Mouse (Mus musculus) intestine, embryonic 15.5 days (tissue): ENCODE measurements around the gene Psmd1. TPM values are rescaled to one million over a fixed set of nuclear protein-coding genes. Genes with fewer than 3 reads are reported as not detected.

ENCODE experiments used
- ATAC-seq: fragments of 200-750 bp; cut with Nextera tagmentation; 2 replicates; pipeline ENCODE4 v1.8.0; 2017; ENCODE audit warnings: moderate TSS enrichment, moderate library complexity
- H3K27ac ChIP-seq: fragments of 300-500 bp; sonication (generic); 2 replicates; pipeline ENCODE4 v1.5.1; 2015; ENCODE audit warnings: mild to moderate bottlenecking, inconsistent platforms
- H3K27me3 ChIP-seq: fragments of 300-500 bp; sonication (generic); replicated peaks from 2 replicates; pipeline ENCODE4 v1.6.1; 2015; ENCODE audit warnings: inconsistent platforms
- H3K36me3 ChIP-seq: fragments of 300-500 bp; sonication (generic); 2 replicates; pipeline ENCODE4 v1.6.1; 2015; ENCODE audit warnings: inconsistent platforms
- H3K4me1 ChIP-seq: fragments of 300-500 bp; sonication (generic); replicated peaks from 2 replicates; pipeline ENCODE4 v1.6.1; 2015; ENCODE audit warnings: inconsistent platforms
- H3K4me2 ChIP-seq: fragments of 300-500 bp; sonication (generic); replicated peaks from 2 replicates; pipeline ENCODE4 v1.6.1; 2015; ENCODE audit warnings: mild to moderate bottlenecking, inconsistent platforms
- H3K4me3 ChIP-seq: fragments of 300-500 bp; sonication (generic); replicated peaks from 2 replicates; pipeline ENCODE4 v1.5.1; 2015; ENCODE audit warnings: inconsistent platforms
- H3K9ac ChIP-seq: fragments of 300-500 bp; sonication (generic); 2 replicates; pipeline ENCODE4 v1.6.1; 2015; ENCODE audit warnings: inconsistent platforms
- H3K9me3 ChIP-seq: fragments of 300-500 bp; sonication (generic); 2 replicates; pipeline ENCODE4 v1.6.1; 2016; ENCODE audit warnings: inconsistent platforms
- WGBS: fragments of 180-500 bp; shearing (Covaris S2); methylation state at CpG from one replicate; pipeline ENCODE4 v1.1.7; 2015; 5-methylcytosine and 5-hydroxymethylcytosine counted together
- polyA plus RNA-seq: library from polyadenylated mRNA; unstranded; fragments of >200 nt; fragmentation: Nextera tagmentation; extraction: Ambion mirVana; gene quantifications from 2 replicates; pipeline ENCODE4 v1.2.1, GENCODE M21; 2015

Gene Psmd1
- polyA plus RNA-seq, 1 experiment from 2014 or later: 152 TPM

GRCm38 (mm10) chr1:86148161-86148560 lies 84.0 kb downstream of the Psmd1 start:
- WGBS: 75% methylated on average over 9 of the region's 9 CpGs
- Histone ChIP-seq H3K4me1 (no peaks in the 10 kb centered on the region), H3K27ac (no peak overlapping the region), H3K9me3 (no peaks in the 10 kb centered on the region), H3K9ac (no peak overlapping the region), H3K27me3 (no peaks in the 10 kb centered on the region), H3K4me3 (no peak overlapping the region), H3K4me2 (no peak overlapping the region), H3K36me3 (no peaks in the 10 kb centered on the region)
- ATAC-seq: no peak

GRCm38 (mm10) chr1:86150929-86151328 lies 86.7 kb downstream of the Psmd1 start:
- no peaks in the 10 kb centered on the region for H3K9me3 ChIP-seq
- H3K4me2 ChIP-seq: no peak overlapping the region
- H3K36me3 ChIP-seq: no peaks in the 10 kb centered on the region
- no peak for ATAC-seq
- no peak overlapping the region for H3K27ac ChIP-seq
- H3K27me3 ChIP-seq: no peaks in the 10 kb centered on the region
- 78% methylated on average over 6 of the region's 6 CpGs for WGBS
- no peak overlapping the region for H3K4me3 ChIP-seq
- H3K9ac ChIP-seq: no peak overlapping the region
- H3K4me1 ChIP-seq: peaks cover 10% of the 10 kb centered on the region

GRCm38 (mm10) chr1:86151376-86151775 lies 87.2 kb downstream of the Psmd1 start:
- Histone ChIP-seq H3K9me3 (no peaks in the 10 kb centered on the region), H3K4me1 (peaks cover 10% of the 10 kb centered on the region), H3K27me3 (no peaks in the 10 kb centered on the region), H3K9ac (no peak overlapping the region), H3K4me2 (no peak overlapping the region), H3K36me3 (no peaks in the 10 kb centered on the region), H3K27ac (no peak overlapping the region), H3K4me3 (no peak overlapping the region)
- 71% methylated on average over 7 of the region's 7 CpGs for WGBS
- ATAC-seq: no peak

DNA sequence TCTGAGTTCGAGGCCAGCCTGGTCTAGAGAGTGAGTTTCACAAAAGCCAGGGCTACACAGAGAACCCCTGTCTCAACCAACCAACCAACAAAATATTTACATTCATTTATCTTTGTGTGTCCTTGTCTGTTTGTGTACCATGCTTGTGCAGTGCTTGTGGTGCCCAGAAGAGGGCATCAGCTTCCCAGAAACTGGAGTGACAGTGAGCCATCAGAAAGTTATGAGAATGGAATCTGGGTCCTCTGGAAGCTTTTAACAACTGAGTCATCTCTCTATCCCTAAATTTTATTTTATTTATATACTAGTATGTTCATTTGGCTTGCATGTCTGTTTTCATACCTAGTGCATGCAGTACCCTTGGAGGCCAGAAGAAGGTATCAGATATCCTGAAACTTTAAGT lies 88.4 kb downstream of the Psmd1 start:
- H3K27ac ChIP-seq: no peak overlapping the region
- H3K4me1 ChIP-seq: peaks cover 10% of the 10 kb centered on the region
- H3K4me3 ChIP-seq: no peak overlapping the region
- WGBS: 88% methylated on average over 1 of the region's 1 CpGs
- H3K36me3 ChIP-seq: no peaks in the 10 kb centered on the region
- no peak for ATAC-seq
- no peak overlapping the region for H3K4me2 ChIP-seq
- H3K9ac ChIP-seq: no peak overlapping the region
- H3K9me3 ChIP-seq: no peaks in the 10 kb centered on the region
- no peaks in the 10 kb centered on the region for H3K27me3 ChIP-seq

DNA sequence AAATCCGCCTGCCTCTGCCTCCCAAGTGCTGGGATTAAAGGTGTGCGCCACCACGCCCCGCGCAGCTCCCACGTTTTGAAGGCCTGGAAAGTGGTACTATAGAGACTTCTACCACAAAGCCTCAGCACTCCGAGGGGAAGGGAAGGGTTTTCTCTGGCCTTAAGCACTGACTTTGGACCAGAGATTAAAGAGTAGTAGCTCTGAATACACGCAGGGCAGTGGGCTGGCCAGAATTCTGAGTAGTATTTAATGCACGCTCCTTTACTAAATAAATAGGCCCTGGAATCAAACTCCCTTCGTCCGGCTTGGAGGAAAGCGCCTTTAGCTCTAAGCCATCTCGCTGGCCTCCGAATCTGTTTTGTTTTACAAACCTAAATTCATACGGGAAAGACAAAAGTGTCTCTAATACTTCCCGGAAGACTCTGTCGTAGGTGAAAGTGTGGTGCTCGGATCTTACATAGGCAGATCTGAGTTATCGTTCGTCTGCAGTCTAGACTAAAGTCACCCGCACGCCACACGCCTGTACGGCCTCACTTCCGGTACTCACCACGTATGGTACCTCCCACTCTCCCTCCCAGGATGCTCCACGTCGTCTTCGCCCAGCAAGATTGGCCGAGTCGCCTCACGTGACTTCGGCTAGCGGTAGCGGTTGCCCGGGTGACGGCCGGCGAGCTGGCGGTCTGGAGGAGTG lies 90.1 kb downstream of the Psmd1 start, which contains the start of gene Armc9:
TSS of gene Armc9 (plus strand) at position 648 of the 691 bp plus-strand sequence.
- Histone ChIP-seq H3K4me2 (peak within 1 kb of the TSS; percentile 81), H3K27ac (peak within 1 kb of the TSS; percentile 84), H3K4me1 (peaks cover 10% of the 10 kb centered on the region), H3K9me3 (no peaks in the 10 kb centered on the region), H3K36me3 (no peaks in the 10 kb centered on the region), H3K4me3 (peak within 1 kb of the TSS; percentile 64), H3K9ac (peak within 1 kb of the TSS; percentile 62), H3K27me3 (no peaks in the 10 kb centered on the region)
- ATAC-seq: peak; percentile 99
- 3% methylated on average over 40 of the region's 40 CpGs for WGBS

DNA sequence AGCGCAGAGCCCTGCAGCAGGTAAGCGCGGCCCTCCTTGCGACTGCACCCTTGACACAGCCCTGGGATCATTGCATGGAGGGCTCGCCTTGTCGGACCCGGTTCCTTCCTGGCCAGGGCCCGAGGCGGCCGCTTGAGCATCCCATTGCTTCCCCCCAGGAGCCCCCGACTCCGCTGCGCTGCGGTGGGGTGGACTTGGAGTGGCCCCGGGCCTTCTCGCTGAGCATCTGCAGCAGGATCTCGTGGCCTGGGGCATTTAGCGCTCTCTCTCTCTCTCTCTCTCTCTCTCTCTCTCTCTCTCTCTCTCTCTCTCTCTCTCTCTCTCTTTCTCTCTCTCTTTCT lies 90.6 kb downstream of the Psmd1 start:
- under 1% methylated on average over 18 of the region's 18 CpGs for WGBS
- peak overlapping the region; percentile 64 for H3K4me3 ChIP-seq
- H3K27me3 ChIP-seq: no peaks in the 10 kb centered on the region
- no peak overlapping the region for H3K27ac ChIP-seq
- peak overlapping the region; percentile 62 for H3K9ac ChIP-seq
- H3K4me2 ChIP-seq: peak overlapping the region; percentile 80
- H3K4me1 ChIP-seq: peaks cover 10% of the 10 kb centered on the region
- no peak for ATAC-seq
- H3K9me3 ChIP-seq: no peaks in the 10 kb centered on the region
- no peaks in the 10 kb centered on the region for H3K36me3 ChIP-seq

DNA sequence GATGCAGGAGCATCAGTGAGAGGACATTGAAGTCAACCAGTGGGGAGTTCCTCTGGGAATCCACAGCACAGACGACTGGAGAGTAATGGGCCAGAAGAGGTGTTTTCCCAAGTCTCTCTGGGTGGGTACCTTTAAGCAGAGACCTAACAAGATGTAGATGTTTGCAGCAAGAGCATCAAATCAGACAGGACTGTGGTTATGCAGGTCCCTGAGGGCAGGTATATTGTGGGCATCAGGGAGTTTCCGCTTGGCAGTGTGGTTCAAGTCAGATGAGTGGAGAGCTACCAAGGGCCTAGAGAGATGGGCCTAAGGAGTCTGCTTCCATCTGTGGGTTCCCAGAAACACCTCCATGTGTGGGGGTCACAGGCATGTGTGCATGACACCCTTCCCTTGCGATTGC lies 91.9 kb downstream of the Psmd1 start:
- H3K27ac ChIP-seq: no peak overlapping the region
- 75% methylated on average over 3 of the region's 3 CpGs for WGBS
- no peaks in the 10 kb centered on the region for H3K27me3 ChIP-seq
- no peak overlapping the region for H3K4me2 ChIP-seq
- no peak for ATAC-seq
- no peak overlapping the region for H3K9ac ChIP-seq
- peaks cover 6% of the 10 kb centered on the region; the same call in 1 of the 2 replicates for H3K36me3 ChIP-seq
- H3K4me1 ChIP-seq: peaks cover 10% of the 10 kb centered on the region
- no peak overlapping the region for H3K4me3 ChIP-seq
- no peaks in the 10 kb centered on the region for H3K9me3 ChIP-seq

DNA sequence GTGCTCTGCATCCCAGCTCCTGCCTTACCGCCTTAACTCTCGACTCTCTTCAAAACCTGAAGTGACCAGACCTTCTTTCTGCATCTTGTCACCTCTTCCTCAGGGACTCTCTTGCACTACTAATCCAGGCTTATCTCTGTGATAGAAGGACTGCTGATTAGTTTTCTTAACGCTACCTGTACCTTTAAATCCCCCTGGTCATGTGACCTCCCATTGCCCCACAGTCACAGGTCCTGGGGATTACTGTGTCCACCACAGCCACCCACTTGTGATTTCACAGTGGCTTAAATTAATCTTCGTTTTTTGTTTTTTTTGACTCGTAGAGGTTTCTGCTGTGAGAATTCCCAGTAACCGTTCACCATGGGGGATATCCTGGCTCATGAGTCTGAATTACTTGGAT lies 92.4 kb downstream of the Psmd1 start:
- Histone ChIP-seq H3K36me3 (peaks cover 11% of the 10 kb centered on the region), H3K27ac (no peak overlapping the region), H3K27me3 (no peaks in the 10 kb centered on the region), H3K9me3 (no peaks in the 10 kb centered on the region), H3K4me1 (peaks cover 10% of the 10 kb centered on the region), H3K9ac (no peak overlapping the region), H3K4me2 (no peak overlapping the region), H3K4me3 (no peak overlapping the region)
- no peak for ATAC-seq
- WGBS: 85% methylated on average over 6 of the region's 6 CpGs

DNA sequence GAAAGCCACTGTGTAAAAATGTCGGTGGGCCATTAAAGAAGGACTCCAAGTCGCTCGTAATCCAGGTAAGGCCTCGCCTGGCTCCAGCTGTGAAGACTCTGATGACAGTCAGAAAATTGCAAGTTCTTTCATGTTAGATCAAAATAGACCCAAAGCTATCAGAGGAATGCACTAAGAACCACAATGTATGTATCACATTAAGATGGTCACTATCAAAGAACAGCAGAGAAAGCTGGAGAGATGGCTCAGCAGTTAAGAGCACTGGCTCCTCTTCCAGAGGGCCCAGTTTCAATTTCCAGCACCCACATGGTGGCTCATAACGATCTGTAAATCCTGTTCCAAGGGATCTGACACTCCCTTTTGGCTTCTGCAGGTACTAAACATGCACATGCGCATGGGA lies 95.9 kb downstream of the Psmd1 start:
- 91% methylated on average over 6 of the region's 6 CpGs for WGBS
- H3K4me1 ChIP-seq: peaks cover 7% of the 10 kb centered on the region
- no peak for ATAC-seq
- H3K36me3 ChIP-seq: peaks cover 12% of the 10 kb centered on the region
- H3K4me3 ChIP-seq: no peak overlapping the region
- H3K4me2 ChIP-seq: no peak overlapping the region
- H3K27ac ChIP-seq: no peak overlapping the region
- H3K9me3 ChIP-seq: no peaks in the 10 kb centered on the region
- H3K27me3 ChIP-seq: no peaks in the 10 kb centered on the region
- H3K9ac ChIP-seq: no peak overlapping the region

DNA sequence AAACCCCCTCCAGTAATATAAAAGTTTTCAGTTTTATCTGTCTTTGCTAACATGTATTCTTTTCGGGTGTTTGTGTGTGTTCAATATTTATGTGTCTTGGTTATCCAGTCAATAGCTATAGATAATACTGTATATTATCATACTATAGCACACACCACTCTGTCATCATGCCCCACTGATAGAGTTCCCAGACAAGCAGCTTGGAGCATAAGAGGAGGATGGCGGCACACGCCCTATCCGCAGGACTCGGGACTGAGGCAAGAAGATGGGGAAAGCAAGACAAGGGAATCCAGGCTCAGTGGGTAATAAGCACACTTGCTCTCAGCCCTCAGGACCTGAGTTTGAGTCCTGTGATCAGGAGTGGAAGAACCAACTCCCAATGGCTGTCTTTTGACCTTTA lies 96.3 kb downstream of the Psmd1 start:
- WGBS: 95% methylated on average over 5 of the region's 5 CpGs
- no peak overlapping the region for H3K27ac ChIP-seq
- no peaks in the 10 kb centered on the region for H3K27me3 ChIP-seq
- no peak overlapping the region for H3K4me2 ChIP-seq
- peak; percentile 63; the same call in 1 of the 2 replicates for ATAC-seq
- no peak overlapping the region for H3K4me3 ChIP-seq
- peaks cover 3% of the 10 kb centered on the region; the same call in 1 of the 2 replicates for H3K4me1 ChIP-seq
- H3K9ac ChIP-seq: no peak overlapping the region
- peaks cover 12% of the 10 kb centered on the region for H3K36me3 ChIP-seq
- H3K9me3 ChIP-seq: no peaks in the 10 kb centered on the region

DNA sequence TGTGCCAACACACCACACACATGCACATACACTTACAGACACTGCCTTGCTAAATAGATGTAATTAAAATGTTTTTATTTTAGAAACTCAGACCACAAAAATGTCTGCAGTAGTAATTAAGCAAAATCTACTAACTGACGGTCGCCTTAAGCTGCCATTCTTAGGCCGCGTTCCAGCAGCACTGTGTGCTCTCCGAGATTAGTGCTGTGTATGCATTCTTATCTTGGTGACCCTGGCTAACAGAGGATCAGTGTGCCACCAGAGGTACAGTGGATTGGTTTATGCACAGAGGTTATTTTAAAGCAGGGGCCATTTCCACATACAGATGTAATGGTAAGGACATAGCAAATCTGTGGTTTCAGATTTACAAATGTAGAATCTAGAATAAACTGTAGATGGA lies 96.9 kb downstream of the Psmd1 start:
- WGBS: 90% methylated on average over 5 of the region's 5 CpGs
- Histone ChIP-seq H3K27ac (no peak overlapping the region), H3K4me1 (no peaks in the 10 kb centered on the region), H3K4me3 (no peak overlapping the region), H3K27me3 (no peaks in the 10 kb centered on the region), H3K9ac (no peak overlapping the region), H3K36me3 (peaks cover 12% of the 10 kb centered on the region), H3K9me3 (no peaks in the 10 kb centered on the region), H3K4me2 (no peak overlapping the region)
- no peak; the same call in 1 of the 2 replicates for ATAC-seq

- Histone ChIP-seq H3K4me1 (0 out of 2 replicates have a peak, but pooled peaks cover 2% of the 10 kb centered on the region), H3K27ac (no peak overlapping the region), H3K4me2 (no peak overlapping the region), H3K27me3 (no peaks in the 10 kb centered on the region), H3K36me3 (no peaks in the 10 kb centered on the region), H3K4me3 (no peak overlapping the region), H3K9me3 (no peaks in the 10 kb centered on the region), H3K9ac (no peak overlapping the region)
- WGBS: 90% methylated on average over 5 of the region's 5 CpGs
- ATAC-seq: no peak
These were observed 110.4 kb downstream of the Psmd1 start for GRCm38 (mm10) chr1:86174602-86175001.

DNA sequence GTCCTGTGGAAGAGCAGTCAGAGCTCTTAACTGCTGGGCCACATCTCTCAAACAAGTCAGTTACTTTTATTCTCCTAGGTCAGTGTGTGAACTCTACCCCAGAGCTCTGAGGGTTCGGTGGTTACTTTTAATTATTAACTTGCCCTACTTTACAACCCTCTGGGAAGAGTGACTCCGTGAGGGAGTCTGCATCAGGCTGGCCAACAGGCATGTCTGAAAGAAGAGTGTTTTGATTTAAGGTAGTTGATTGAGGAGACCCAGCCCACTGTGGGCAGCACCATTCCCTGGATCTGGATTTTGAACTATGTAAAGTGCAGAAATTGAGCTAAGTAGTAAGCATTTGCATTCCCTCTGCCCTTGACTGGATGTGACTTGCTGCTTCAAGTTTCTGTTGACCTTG lies 111.9 kb downstream of the Psmd1 start:
- ATAC-seq: peak; percentile 90
- H3K27ac ChIP-seq: peak overlapping the region; percentile 8; the same call in 1 of the 2 replicates
- WGBS: 48% methylated on average over 2 of the region's 2 CpGs

More for the DNA sequence above, 111.9 kb downstream of the Psmd1 start:
- Histone ChIP-seq H3K27me3 (no peaks in the 10 kb centered on the region), H3K4me2 (no peak overlapping the region), H3K4me3 (no peak overlapping the region), H3K4me1 (0 out of 2 replicates have a peak, but pooled peaks cover 2% of the 10 kb centered on the region), H3K9me3 (no peaks in the 10 kb centered on the region), H3K36me3 (no peaks in the 10 kb centered on the region), H3K9ac (no peak overlapping the region)
